Mouse (Mus musculus) E14TG2a.4 (cell line): Measurements from ENCODE around the gene Cpne5.

Experiments
- CTCF ChIP-seq: conservative IDR thresholded peaks from 2 replicates; pipeline ENCODE4 v1.5.1; 2014; ENCODE audit warnings: low read length
- POU5F1 ChIP-seq: IDR thresholded peaks from 2 replicates; pipeline ENCODE4 v1.6.1; 2014; ENCODE audit warnings: low read length, borderline replicate concordance

- no peak for TF ChIP-seq CTCF
- no peak for TF ChIP-seq POU5F1
Measured at GRCm38 (mm10) chr17:29249512-29249911, 11.5 kb upstream of the Cpne5 start.
